Mouse (Mus musculus) adrenal gland, postnatal 4 days (tissue): ENCODE data around the gene Ptprn2. TPM values are rescaled to one million over a fixed set of nuclear protein-coding genes. Genes with fewer than 3 reads are reported as not detected.

Experiments used
- DNase-seq, 2 experiments: peaks; one replicate each; pipeline ENCODE4 v3.0.0; 2021 to 2022; ENCODE audit warnings: low spot score in 2 of 2, mixed read lengths in 2 of 2
- microRNA-seq: library from miRNA; unstranded; fragments of <30 nt; microRNA quantifications from one replicate; pipeline ENCODE4 v1.2.0, GENCODE M21; 2021
- total RNA-seq, 2 experiments: library from RNA; stranded (reverse); gene quantifications; 2 replicates each; pipeline ENCODE4 v1.2.3; 2021

The Ptprn2 gene
- total RNA-seq, 2 experiments from 2014 or later: 22.2 to 28.1 TPM

DNA sequence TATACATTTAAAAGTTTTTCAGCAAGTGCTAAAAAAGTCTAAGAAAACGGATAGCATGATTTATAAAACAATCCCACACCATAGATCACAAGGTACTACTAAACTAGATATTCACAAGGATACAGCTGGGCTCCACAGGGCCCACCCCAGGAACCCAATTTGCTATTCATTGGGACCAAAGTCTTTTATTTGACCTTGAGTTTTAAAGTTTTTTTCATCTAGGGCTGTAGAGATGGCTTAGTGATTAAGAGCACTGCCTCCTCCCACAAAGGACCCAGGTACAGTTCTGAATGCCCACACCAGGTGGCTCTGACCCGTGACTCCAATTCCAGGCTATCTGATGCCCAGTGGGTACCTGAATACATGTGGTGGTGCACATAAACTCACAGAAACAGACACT lies 811.3 kb downstream of the Ptprn2 start:
- DNase-seq: no peak

DNA sequence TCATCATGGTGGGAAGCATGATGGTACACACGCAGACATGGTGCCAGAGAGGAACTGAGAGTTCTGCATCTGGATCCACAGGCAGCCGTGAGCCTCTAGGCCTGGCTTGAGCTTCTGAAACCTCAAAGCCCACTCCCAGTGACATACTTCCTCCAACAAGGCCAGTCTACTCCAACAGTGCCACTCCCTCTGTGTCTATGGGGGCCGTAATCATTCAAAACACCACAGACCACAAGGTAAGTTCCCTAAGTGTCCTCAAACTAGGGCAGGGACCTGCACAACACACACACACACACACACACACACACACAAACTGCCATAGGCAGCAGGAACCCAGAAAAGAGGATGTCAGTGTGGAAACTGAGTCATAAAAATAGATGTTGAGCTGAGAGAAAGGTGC lies 813.6 kb downstream of the Ptprn2 start:
- no peak for DNase-seq

DNA sequence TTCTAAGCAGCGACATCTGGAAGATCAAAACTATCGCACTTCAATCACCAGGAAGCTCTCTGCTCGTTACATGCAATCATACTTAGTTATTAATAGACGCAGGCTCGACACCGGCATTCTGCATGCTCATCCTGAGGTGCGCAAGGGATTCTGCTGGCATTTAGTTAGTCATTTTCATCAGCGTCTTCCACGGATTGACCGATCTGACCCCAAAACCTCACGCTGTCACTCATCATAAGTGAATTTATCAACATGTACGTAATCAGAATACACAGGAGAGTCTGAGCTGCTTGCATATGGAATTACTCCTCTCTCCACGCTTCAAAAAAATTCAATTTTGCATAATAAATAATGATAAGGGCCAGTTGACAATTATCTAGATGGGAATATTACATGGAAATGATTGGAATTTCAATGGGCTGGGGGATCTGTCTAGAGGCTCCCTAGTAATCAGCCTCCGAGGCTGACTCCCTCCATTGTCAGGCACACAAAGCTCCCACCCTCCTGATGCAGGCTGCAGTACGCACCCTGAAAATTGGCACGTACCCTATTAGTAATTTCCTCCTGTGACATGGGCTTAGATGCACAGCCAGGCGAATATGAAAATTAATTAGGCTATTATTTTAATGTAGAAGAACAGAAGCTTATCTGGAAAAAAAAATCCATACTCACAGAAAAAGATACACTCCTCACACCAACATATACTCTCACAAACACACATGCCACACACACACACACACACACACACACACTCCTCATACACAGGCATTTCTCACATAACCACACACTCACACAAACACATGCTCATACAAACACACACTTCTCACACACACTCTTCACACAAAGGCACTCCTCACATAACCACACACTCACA lies 819.5 kb downstream of the Ptprn2 start:
- DNase-seq: no peak

DNA sequence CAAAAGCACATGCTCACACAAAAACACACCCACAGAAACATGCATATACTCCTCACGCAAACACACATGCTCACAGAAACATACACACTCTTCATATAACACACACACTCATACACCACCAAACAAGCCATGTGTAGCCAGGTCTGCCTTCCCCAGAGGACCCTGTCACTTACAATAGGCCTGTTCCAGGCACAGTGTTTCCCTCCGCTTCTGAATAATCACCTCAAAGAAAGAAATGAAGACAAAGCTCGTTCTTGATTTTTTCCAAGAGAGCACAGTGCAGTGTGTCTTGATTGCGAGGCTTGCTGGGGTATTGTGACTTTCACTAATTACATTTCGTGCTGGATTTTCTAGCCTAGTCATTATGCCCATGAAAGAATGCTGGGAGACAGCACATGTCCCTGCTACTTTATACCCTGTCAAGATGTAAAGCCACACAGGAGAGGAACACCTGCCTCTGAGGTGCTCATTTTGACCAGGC lies 820.1 kb downstream of the Ptprn2 start:
- DNase-seq: no peak

DNA sequence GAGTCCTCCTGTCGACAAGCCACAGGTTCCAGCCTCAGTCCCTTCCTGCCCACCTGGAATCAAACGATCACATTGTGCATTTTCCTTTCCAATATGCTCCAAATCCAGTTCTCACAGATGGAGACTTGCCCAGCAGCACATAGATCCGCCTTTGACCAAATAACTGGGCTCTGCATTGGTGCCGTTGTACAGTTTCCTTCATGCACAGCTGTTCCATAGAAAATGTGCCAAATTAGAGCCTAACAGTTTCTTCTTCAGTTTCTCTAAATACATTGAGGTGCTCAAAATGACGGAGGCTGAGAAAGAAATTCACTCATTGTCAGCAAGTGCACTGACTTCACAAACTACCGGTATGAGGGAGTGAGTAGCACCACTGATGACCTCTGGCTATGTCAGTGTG lies 826.6 kb downstream of the Ptprn2 start:
- no peak for DNase-seq

DNA sequence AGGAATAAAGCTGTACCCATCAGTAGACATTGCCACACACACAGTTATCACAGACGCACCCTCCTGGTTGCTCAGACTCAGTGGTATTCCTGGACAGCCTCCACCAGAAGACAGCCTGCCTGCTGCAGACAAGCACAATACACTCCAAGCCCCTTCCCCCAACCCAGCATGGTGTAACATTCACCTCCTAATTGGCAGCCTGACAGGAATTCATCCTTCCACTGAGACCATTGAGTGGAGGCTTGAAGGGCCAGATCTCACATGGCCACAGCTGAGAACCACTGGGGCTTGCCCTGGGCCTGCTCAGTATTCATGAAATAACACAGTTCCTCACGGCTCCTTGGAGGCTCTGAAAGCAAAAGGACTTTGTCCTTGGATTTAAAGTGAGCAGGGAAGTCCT lies 829.5 kb downstream of the Ptprn2 start:
- DNase-seq: no peak

DNA sequence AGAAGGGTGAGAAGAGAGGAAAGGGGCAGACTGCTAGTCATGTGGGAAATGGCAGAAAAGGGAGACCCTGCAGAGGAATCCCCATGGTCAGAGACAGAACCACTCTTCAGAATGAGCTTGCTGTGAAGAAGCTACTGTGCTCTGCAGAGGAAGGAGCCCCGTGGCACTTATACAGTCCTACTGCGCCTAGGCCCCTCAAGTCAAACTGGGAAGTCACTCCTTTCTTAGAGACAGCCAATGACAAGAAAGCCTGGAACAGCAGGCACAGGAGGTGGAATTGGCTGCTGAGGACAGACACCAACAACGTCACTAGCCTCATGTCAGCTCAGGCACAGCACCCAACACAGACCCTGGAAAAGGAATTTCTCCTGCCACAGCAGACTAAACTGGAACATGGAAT lies 830.1 kb downstream of the Ptprn2 start:
- no peak for DNase-seq

DNA sequence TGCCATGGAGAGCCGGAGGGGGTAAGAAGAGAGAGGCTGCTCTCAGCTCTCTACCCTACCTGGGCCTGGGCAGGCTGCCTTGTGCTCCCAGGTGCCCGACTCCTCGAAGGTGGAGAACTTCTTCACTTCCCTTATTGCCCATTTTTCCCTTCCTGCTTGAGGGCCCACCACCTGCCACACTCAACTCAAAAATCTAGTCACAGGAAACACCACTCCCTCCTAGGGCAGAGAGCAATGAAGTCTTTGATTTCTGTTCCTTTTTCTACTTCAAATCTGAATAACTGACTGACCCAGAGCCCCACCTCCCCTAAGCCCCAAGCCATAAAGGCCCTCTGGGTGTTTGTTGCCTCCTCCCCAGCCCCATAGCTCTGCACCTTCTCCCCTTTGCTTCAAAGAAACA lies 832.7 kb downstream of the Ptprn2 start:
- DNase-seq: no peak

DNA sequence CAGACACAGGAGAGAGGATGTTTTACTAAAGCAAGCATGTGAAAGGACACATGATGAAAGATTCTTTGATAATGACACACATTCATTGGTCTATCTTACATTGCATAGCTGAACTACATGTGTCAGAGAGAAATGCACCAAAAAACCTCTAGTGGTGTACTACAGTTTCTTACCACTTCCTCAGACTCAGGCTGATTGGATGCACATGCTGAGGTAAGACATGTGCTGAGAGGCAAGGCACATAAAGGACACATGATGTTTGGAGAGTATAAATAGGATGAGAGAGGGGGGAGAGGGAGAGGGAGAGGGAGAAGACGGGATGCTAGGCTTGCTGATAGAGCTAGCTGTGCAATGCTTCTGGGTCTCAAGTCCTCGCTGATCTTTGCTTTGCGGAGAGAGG lies 837.5 kb downstream of the Ptprn2 start:
- DNase-seq: no peak

Small RNA genes lying within 50 kb of the gene (microRNA-seq; reads per million reads assigned to microRNA genes)
- 31.3 reads per million, percentile 34 among the genes with 10 or more reads in this experiment for gene Mir153

Other genes starting within 250 kb of the Ptprn2 start
- gene Wdr60, start 222.7 kb upstream of the Ptprn2 start, total RNA-seq: 10 to 100 TPM; 11.1 to 12.1 TPM
- gene Gm11027, start 210.3 kb upstream of the Ptprn2 start, total RNA-seq: not detected
- 10 to 100 TPM; 44.7 to 53.2 TPM for gene Esyt2, start 204.5 kb upstream of the Ptprn2 start, total RNA-seq
- 10 to 100 TPM; 29.1 to 33.0 TPM for gene Ncapg2, start 80.3 kb upstream of the Ptprn2 start, total RNA-seq